Mouse (Mus musculus) stomach, embryonic 15.5 days (tissue): ENCODE results near the gene Fndc4. TPM values are rescaled to one million over a fixed set of nuclear protein-coding genes. Genes with fewer than 3 reads are reported as not detected.

Source experiments
- ATAC-seq: fragments of 200-750 bp; cut with Nextera tagmentation; 2 replicates; pipeline ENCODE4 v1.8.0; 2017; ENCODE audit warnings: low read depth, moderate number of reproducible peaks, moderate TSS enrichment; ENCODE audit not compliant: insufficient read depth, low FRiP score
- H3K27ac ChIP-seq: fragments of 300-500 bp; sonication (generic); 2 replicates; pipeline ENCODE4 v1.5.1; 2015; ENCODE audit warnings: mild to moderate bottlenecking, inconsistent platforms
- H3K27me3 ChIP-seq: fragments of 300-500 bp; sonication (generic); replicated peaks from 2 replicates; pipeline ENCODE4 v1.6.1; 2015; ENCODE audit warnings: inconsistent platforms
- H3K36me3 ChIP-seq: fragments of 300-500 bp; sonication (generic); 2 replicates; pipeline ENCODE4 v1.6.1; 2015; ENCODE audit warnings: inconsistent platforms
- H3K4me1 ChIP-seq: fragments of 300-500 bp; sonication (generic); 2 replicates; pipeline ENCODE4 v1.6.1; 2015; ENCODE audit warnings: inconsistent platforms
- H3K4me2 ChIP-seq: fragments of 300-500 bp; sonication (generic); 2 replicates; pipeline ENCODE4 v1.6.1; 2015; ENCODE audit warnings: mild to moderate bottlenecking, inconsistent platforms
- H3K4me3 ChIP-seq: fragments of 300-500 bp; sonication (generic); replicated peaks from 2 replicates; pipeline ENCODE4 v1.5.1; 2015; ENCODE audit warnings: inconsistent platforms
- H3K9ac ChIP-seq: fragments of 300-500 bp; sonication (generic); 2 replicates; pipeline ENCODE4 v1.6.1; 2015; ENCODE audit warnings: inconsistent platforms
- H3K9me3 ChIP-seq: fragments of 300-500 bp; sonication (generic); 2 replicates; pipeline ENCODE4 v1.6.1; 2016; ENCODE audit warnings: inconsistent platforms
- WGBS: fragments of 180-500 bp; shearing (Covaris S2); methylation state at CpG from one replicate; pipeline ENCODE4 v1.1.7; 2015; 5-methylcytosine and 5-hydroxymethylcytosine counted together
- polyA plus RNA-seq: library from polyadenylated mRNA; unstranded; fragments of >200 nt; fragmentation: Nextera tagmentation; extraction: Ambion mirVana; gene quantifications from 2 replicates; pipeline ENCODE4 v1.2.1, GENCODE M21; 2015

Fndc4 gene
- polyA plus RNA-seq, 1 experiment from 2014 or later = 38.6 TPM

- WGBS = 91% methylated on average over 2 of the region's 2 CpGs
- peaks cover 28% of the 10 kb centered on the region for H3K36me3 ChIP-seq
- no peak for ATAC-seq
These were observed 40.5 kb downstream of the Fndc4 start for GRCm38 (mm10) chr5:31255381-31255780.

GRCm38 (mm10) chr5:31254901-31255300, 41.0 kb downstream of the Fndc4 start:
- H3K27ac ChIP-seq = peak overlapping the region; percentile 70

More at GRCm38 (mm10) chr5:31255381-31255780, 40.5 kb downstream of the Fndc4 start:
- Histone ChIP-seq H3K27ac (no peak overlapping the region), H3K4me3 (no peak overlapping the region), H3K4me1 (peaks cover 16% of the 10 kb centered on the region), H3K9me3 (no peaks in the 10 kb centered on the region), H3K9ac (no peak overlapping the region), H3K4me2 (no peak overlapping the region), H3K27me3 (no peaks in the 10 kb centered on the region)

GRCm38 (mm10) chr5:31254452-31254851, 41.4 kb downstream of the Fndc4 start:
- Histone ChIP-seq H3K9me3 (no peaks in the 10 kb centered on the region), H3K4me2 (peak overlapping the region; percentile 52), H3K27ac (peak overlapping the region; percentile 70), H3K9ac (no peak overlapping the region), H3K4me1 (peaks cover 16% of the 10 kb centered on the region), H3K27me3 (no peaks in the 10 kb centered on the region), H3K4me3 (no peak overlapping the region), H3K36me3 (peaks cover 31% of the 10 kb centered on the region)
- ATAC-seq = peak; percentile 36
- WGBS = 66% methylated on average over 7 of the region's 7 CpGs

More at GRCm38 (mm10) chr5:31254901-31255300, 41.0 kb downstream of the Fndc4 start:
- no peak overlapping the region for H3K4me2 ChIP-seq
- no peak overlapping the region for H3K9ac ChIP-seq
- no peaks in the 10 kb centered on the region for H3K27me3 ChIP-seq
- peaks cover 31% of the 10 kb centered on the region for H3K36me3 ChIP-seq
- ATAC-seq = no peak
- H3K4me3 ChIP-seq = no peak overlapping the region
- no peaks in the 10 kb centered on the region for H3K9me3 ChIP-seq
- H3K4me1 ChIP-seq = peaks cover 16% of the 10 kb centered on the region
- WGBS = 79% methylated on average over 8 of the region's 8 CpGs

GRCm38 (mm10) chr5:31253806-31254205, 42.1 kb downstream of the Fndc4 start:
- Histone ChIP-seq H3K4me3 (no peak overlapping the region), H3K27ac (peak overlapping the region; percentile 51), H3K9me3 (no peaks in the 10 kb centered on the region), H3K27me3 (no peaks in the 10 kb centered on the region), H3K36me3 (peaks cover 30% of the 10 kb centered on the region), H3K9ac (no peak overlapping the region), H3K4me1 (peaks cover 16% of the 10 kb centered on the region), H3K4me2 (peak overlapping the region; percentile 52)
- WGBS = 95% methylated on average over 8 of the region's 8 CpGs
- no peak for ATAC-seq

GRCm38 (mm10) chr5:31252795-31253545, 42.9 kb downstream of the Fndc4 start:
- Histone ChIP-seq H3K27me3 (no peaks in the 10 kb centered on the region), H3K27ac (peak overlapping the region; percentile 83; the same call in 1 of the 2 replicates), H3K9me3 (no peaks in the 10 kb centered on the region), H3K4me3 (peak overlapping the region; percentile 45), H3K36me3 (peaks cover 33% of the 10 kb centered on the region), H3K9ac (no peak overlapping the region), H3K4me1 (peaks cover 16% of the 10 kb centered on the region), H3K4me2 (peak overlapping the region; percentile 52)
- WGBS = 71% methylated on average over 16 of the region's 16 CpGs
- no peak for ATAC-seq

GRCm38 (mm10) chr5:31252151-31252550, 43.7 kb downstream of the Fndc4 start:
- peak overlapping the region; percentile 83 for H3K27ac ChIP-seq
- 0 out of 2 replicates have a peak overlapping the region, but pooled peaks have one; percentile 37 for H3K9ac ChIP-seq
- 45% methylated on average over 10 of the region's 10 CpGs for WGBS
- no peak for ATAC-seq
- peak overlapping the region; percentile 52 for H3K4me2 ChIP-seq
- H3K27me3 ChIP-seq = no peaks in the 10 kb centered on the region
- H3K36me3 ChIP-seq = peaks cover 39% of the 10 kb centered on the region
- H3K4me1 ChIP-seq = peaks cover 16% of the 10 kb centered on the region
- peak overlapping the region; percentile 45 for H3K4me3 ChIP-seq
- no peaks in the 10 kb centered on the region for H3K9me3 ChIP-seq

GRCm38 (mm10) chr5:31251541-31252101, 44.3 kb downstream of the Fndc4 start, which contains the start of gene Krtcap3:
Krtcap3 (plus strand) TSS chr5:31251691.
- H3K4me3 ChIP-seq = peak within 1 kb of the TSS; percentile 45
- peak; percentile 89 for ATAC-seq
- peak within 1 kb of the TSS; percentile 52 for H3K4me2 ChIP-seq
- WGBS = 28% methylated on average over 45 of the region's 47 CpGs
- no peaks in the 10 kb centered on the region for H3K9me3 ChIP-seq
- peaks cover 16% of the 10 kb centered on the region for H3K4me1 ChIP-seq
- H3K36me3 ChIP-seq = peaks cover 42% of the 10 kb centered on the region
- no peaks in the 10 kb centered on the region for H3K27me3 ChIP-seq
- H3K27ac ChIP-seq = peak within 1 kb of the TSS; percentile 83
- peak within 1 kb of the TSS; percentile 37; the same call in 1 of the 2 replicates for H3K9ac ChIP-seq

GRCm38 (mm10) chr5:31250716-31251115, 45.2 kb downstream of the Fndc4 start:
- Histone ChIP-seq H3K4me2 (no peak overlapping the region), H3K9ac (no peak overlapping the region), H3K36me3 (peaks cover 45% of the 10 kb centered on the region), H3K27me3 (no peaks in the 10 kb centered on the region), H3K27ac (no peak overlapping the region), H3K4me1 (peaks cover 16% of the 10 kb centered on the region), H3K4me3 (no peak overlapping the region), H3K9me3 (no peaks in the 10 kb centered on the region)
- ATAC-seq = no peak
- WGBS = 58% methylated on average over 4 of the region's 4 CpGs

Other genes with a start within 250 kb of the Fndc4 start
- gene Atraid, start 247.8 kb downstream of the Fndc4 start, polyA plus RNA-seq = 151 and 157 TPM in 2 replicates
- gene Slc5a6, start 247.2 kb downstream of the Fndc4 start, polyA plus RNA-seq = 8.9 and 10.4 TPM in 2 replicates
- gene Cad, start 241.3 kb downstream of the Fndc4 start, polyA plus RNA-seq = 23.0 and 26.7 TPM in 2 replicates
- not detected in 2 replicates for gene Dnajc5g, start 189.8 kb downstream of the Fndc4 start, polyA plus RNA-seq
- gene Slc30a3, start 187.8 kb downstream of the Fndc4 start, polyA plus RNA-seq = 0.26 and 0.37 TPM in 2 replicates
- gene Trim54, start 179.4 kb downstream of the Fndc4 start, polyA plus RNA-seq = 0.62 TPM in 1 of 2 replicates, not detected in the other
- not detected in 2 replicates for gene Ucn, start 157.3 kb downstream of the Fndc4 start, polyA plus RNA-seq
- gene Mpv17, start 141.8 kb downstream of the Fndc4 start, polyA plus RNA-seq = 58.8 and 63.0 TPM in 2 replicates
- 0.68 and 1.8 TPM in 2 replicates for gene Gm29609, start 116.2 kb downstream of the Fndc4 start, polyA plus RNA-seq
- gene Gtf3c2, start 115.9 kb downstream of the Fndc4 start, polyA plus RNA-seq = 53.4 and 69.6 TPM in 2 replicates
- gene Snx17, start 102.9 kb downstream of the Fndc4 start, polyA plus RNA-seq = 115 and 132 TPM in 2 replicates
- gene Eif2b4, start 102.7 kb downstream of the Fndc4 start, polyA plus RNA-seq = 60.3 and 68.3 TPM in 2 replicates
- 8.6 and 9.8 TPM in 2 replicates for gene Zfp513, start 93.8 kb downstream of the Fndc4 start, polyA plus RNA-seq
- gene Ppm1g, start 75.4 kb downstream of the Fndc4 start, polyA plus RNA-seq = 124 and 125 TPM in 2 replicates
- gene Nrbp1, start 55.2 kb downstream of the Fndc4 start, polyA plus RNA-seq = 140 and 141 TPM in 2 replicates
- 0.44 and 0.53 TPM in 2 replicates for gene Gm9970, start 54.8 kb downstream of the Fndc4 start, polyA plus RNA-seq
- gene Krtcap3, start 44.4 kb downstream of the Fndc4 start, polyA plus RNA-seq = 65.4 and 66.6 TPM in 2 replicates
- gene Ift172, start 5.0 kb downstream of the Fndc4 start, polyA plus RNA-seq = 27.2 and 31.1 TPM in 2 replicates
- gene Gckr, start 1.4 kb upstream of the Fndc4 start, polyA plus RNA-seq = 0.86 and 1.4 TPM in 2 replicates
- gene Zfp512, start 156.4 kb upstream of the Fndc4 start, polyA plus RNA-seq = 44.5 and 45.0 TPM in 2 replicates
- gene 4930548H24Rik, start 189.7 kb upstream of the Fndc4 start, polyA plus RNA-seq = 0.10 TPM in 1 of 2 replicates, not detected in the other
- 46.4 and 48.2 TPM in 2 replicates for gene Gpn1, start 198.7 kb upstream of the Fndc4 start, polyA plus RNA-seq
- 26.2 and 29.6 TPM in 2 replicates for gene Slc4a1ap, start 230.9 kb upstream of the Fndc4 start, polyA plus RNA-seq
- gene Supt7l, start 231.7 kb upstream of the Fndc4 start, polyA plus RNA-seq = 19.7 and 20.1 TPM in 2 replicates